Mouse (Mus musculus): ENCODE data around the gene Matn3.

DNA sequence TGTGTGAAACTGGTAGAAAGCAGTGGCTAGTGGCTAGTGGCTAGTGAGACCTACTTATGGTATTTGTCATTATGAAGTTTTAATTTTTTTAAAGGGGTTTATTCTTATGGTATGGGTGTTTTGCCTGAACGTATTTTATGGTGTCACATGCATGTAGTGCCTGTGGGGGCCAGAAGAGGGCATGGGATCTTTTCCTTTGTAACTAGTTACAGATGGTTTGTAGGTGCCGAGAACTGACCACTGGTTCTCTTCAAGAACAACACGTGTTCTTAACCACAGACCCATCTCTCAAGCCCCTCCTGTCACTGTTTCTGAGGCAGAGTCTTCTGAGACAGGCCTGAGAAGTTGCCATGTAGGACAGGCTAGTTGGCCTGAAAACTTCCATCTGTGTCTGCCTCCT is 27.3 kb downstream of the Matn3 start:
- no peak for TF ChIP-seq CTCF (IDR thresholded peaks at IDR 0.05; ENCODE audit: control insufficient read depth, insufficient read depth, low read length)
- TF ChIP-seq POLR2A (IDR thresholded peaks at IDR 0.05; ENCODE audit: borderline replicate concordance, control insufficient read depth, low read depth, low read length) = no peak
